Mouse (Mus musculus) CH12.LX (cell line): ENCODE measurements at regions not wholly inside any gene's neighbourhood (a gene's known extent, or its start where the extent isn't known, plus 50 kb on each side); places are given as distances from the start of the nearest gene placed in this dataset.

ENCODE experiments used
- BHLHE40 ChIP-seq: IDR thresholded peaks from 2 replicates; pipeline ENCODE4 v1.6.1; 2011; ENCODE audit warnings: mild to moderate bottlenecking, low read depth, low read length, improper control_type of control experiment
- CTCF ChIP-seq, 2 experiments: IDR thresholded peaks in 1 of 2; conservative IDR thresholded peaks in 1 of 2; 2 replicates each; pipeline ENCODE4 v1.5.1; 2011 to 2012; ENCODE audit warnings: low read depth in 2 of 2, low read length in 2 of 2, improper control_type of control experiment in 1 of 2, inconsistent platforms in 1 of 2, mild to moderate bottlenecking in 1 of 2, moderate library complexity in 1 of 2
- E2F4 ChIP-seq: IDR thresholded peaks from 2 replicates; pipeline ENCODE4 v1.6.1; 2011; ENCODE audit warnings: low read depth, low read length, improper control_type of control experiment; ENCODE audit not compliant: insufficient replicate concordance
- POLR2A ChIP-seq: IDR thresholded peaks from 2 replicates; pipeline ENCODE4 v1.6.1; 2011; ENCODE audit warnings: low read depth, mild to moderate bottlenecking, improper control_type of control experiment, low read length
- TBP ChIP-seq: conservative IDR thresholded peaks from 2 replicates; pipeline ENCODE4 v1.6.1; 2011; ENCODE audit warnings: low read depth, low read length, improper control_type of control experiment
- TCF12 ChIP-seq: IDR thresholded peaks from 2 replicates; pipeline ENCODE4 v1.6.1; 2014; ENCODE audit warnings: low read depth, mild to moderate bottlenecking, inconsistent platforms, low read length, improper control_type of control experiment
- UBTF ChIP-seq: IDR thresholded peaks from 2 replicates; pipeline ENCODE4 v1.6.1; 2012; ENCODE audit warnings: low read depth, mild to moderate bottlenecking, inconsistent platforms, low read length, improper control_type of control experiment, moderate library complexity
- USF1 ChIP-seq: IDR thresholded peaks from 2 replicates; pipeline ENCODE4 v1.6.1; 2014; ENCODE audit warnings: low read depth, mild to moderate bottlenecking, inconsistent platforms, low read length, improper control_type of control experiment

- TF ChIP-seq TCF12 (no peak), CTCF (conservative IDR thresholded peaks at IDR 0.05 in 1 of 2, IDR thresholded peaks at IDR 0.05 in 1 of 2; ENCODE audit: low read depth in 2 of 2, low read length in 2 of 2) (no peak), POLR2A (no peak), TBP (no peak), UBTF (no peak), BHLHE40 (no peak), E2F4 (no peak), USF1 (no peak)
These were observed 421.6 kb downstream of the Efnb2 start for GRCm38 (mm10) chr8:8239489-8239888.
